Mouse (Mus musculus) right cerebral cortex, postnatal 14 days (tissue): ENCODE data around the gene Tbc1d10a.

Source experiments
- DNase-seq: peaks from one replicate; pipeline ENCODE4 v3.0.0; 2022

The Tbc1d10a gene

GRCm38 (mm10) chr11:4186486-4187317 is at the start of gene Tbc1d10a:
TSS of gene Tbc1d10a (plus strand) at chr11:4186789.
- DNase-seq = peak; percentile 98

GRCm38 (mm10) chr11:4138964-4139363 is 47.6 kb upstream of the Tbc1d10a start:
- DNase-seq = no peak

- no peak for DNase-seq
These were observed 45.1 kb upstream of the Tbc1d10a start for GRCm38 (mm10) chr11:4141505-4141904.

- DNase-seq = no peak
These were observed 44.2 kb upstream of the Tbc1d10a start for GRCm38 (mm10) chr11:4142352-4142751.

GRCm38 (mm10) chr11:4143281-4144062 is 43.1 kb upstream of the Tbc1d10a start:
- DNase-seq = peak; percentile 33

- DNase-seq = no peak
These were observed 40.2 kb upstream of the Tbc1d10a start for GRCm38 (mm10) chr11:4146381-4146780.

- DNase-seq = no peak
These were observed 39.5 kb upstream of the Tbc1d10a start for GRCm38 (mm10) chr11:4147098-4147497.

GRCm38 (mm10) chr11:4148120-4148519 is 38.5 kb upstream of the Tbc1d10a start:
- DNase-seq = no peak

- DNase-seq = no peak
These were observed 37.9 kb upstream of the Tbc1d10a start for GRCm38 (mm10) chr11:4148536-4149156.

- DNase-seq = no peak
These were observed 36.7 kb upstream of the Tbc1d10a start for GRCm38 (mm10) chr11:4149886-4150285.

GRCm38 (mm10) chr11:4153694-4154093 is 32.9 kb upstream of the Tbc1d10a start:
- DNase-seq = no peak

GRCm38 (mm10) chr11:4155641-4156040 is 30.9 kb upstream of the Tbc1d10a start:
- DNase-seq = no peak

GRCm38 (mm10) chr11:4158676-4159075 is 27.9 kb upstream of the Tbc1d10a start:
- DNase-seq = no peak

GRCm38 (mm10) chr11:4159808-4160708 is 26.5 kb upstream of the Tbc1d10a start, which contains the start of the genes Ccdc157 and Sf3a1:
TSS of gene Ccdc157 (minus strand) at chr11:4160293.
TSS of gene Sf3a1 (plus strand) at chr11:4160350.
- DNase-seq = peak; percentile 95

- no peak for DNase-seq
These were observed 25.7 kb upstream of the Tbc1d10a start for GRCm38 (mm10) chr11:4160758-4161480.

- no peak for DNase-seq
These were observed 21.9 kb upstream of the Tbc1d10a start for GRCm38 (mm10) chr11:4164701-4165100.

- DNase-seq = no peak
These were observed 20.0 kb upstream of the Tbc1d10a start for GRCm38 (mm10) chr11:4166467-4167090.

- DNase-seq = peak; percentile 51
These were observed 12.0 kb upstream of the Tbc1d10a start for GRCm38 (mm10) chr11:4174586-4174985.

- no peak for DNase-seq
These were observed 8.9 kb upstream of the Tbc1d10a start for GRCm38 (mm10) chr11:4177716-4178115.

GRCm38 (mm10) chr11:4182061-4182460 is 4.5 kb upstream of the Tbc1d10a start:
- DNase-seq = no peak

GRCm38 (mm10) chr11:4183511-4183910 is 3.1 kb upstream of the Tbc1d10a start:
- DNase-seq = no peak
